Mouse (Mus musculus) myocyte (in vitro differentiated cells): ENCODE results near the gene Atp6v1g3. TPM values are rescaled to one million over a fixed set of nuclear protein-coding genes. Genes with fewer than 3 reads are reported as not detected.

ENCODE experiments used
- H3K27me3 ChIP-seq: one replicate; pipeline ENCODE4 v1.6.1; 2011; ENCODE audit not compliant: control insufficient read depth, insufficient read depth, insufficient read length
- H3K36me3 ChIP-seq: one replicate; pipeline ENCODE4 v1.6.1; 2011; ENCODE audit not compliant: control insufficient read depth, insufficient read depth
- H3K4me2 ChIP-seq: one replicate; pipeline ENCODE4 v1.6.1; 2011; ENCODE audit warnings: low read depth, control low read depth
- H3K4me3 ChIP-seq: one replicate; pipeline ENCODE4 v1.5.1; 2011; ENCODE audit warnings: mild to moderate bottlenecking, control low read depth, moderate library complexity
- H3K79me2 ChIP-seq: one replicate; pipeline ENCODE4 v1.6.1; 2011; ENCODE audit not compliant: control insufficient read depth, insufficient read depth
- H3ac ChIP-seq: one replicate; pipeline ENCODE4 v1.6.1; 2011; ENCODE audit not compliant: control insufficient read depth, insufficient read length
- CEBPB ChIP-seq: IDR thresholded peaks from 2 replicates; pipeline ENCODE4 v1.6.1; 2011; ENCODE audit warnings: mild to moderate bottlenecking, moderate library complexity; ENCODE audit not compliant: poor library complexity, insufficient read depth, severe bottlenecking
- E2F4 ChIP-seq: IDR thresholded peaks from one replicate; pipeline ENCODE4 v1.6.1; 2011; ENCODE audit warnings: mild to moderate bottlenecking, control low read depth, moderate library complexity; ENCODE audit not compliant: insufficient read depth
- MAX ChIP-seq: IDR thresholded peaks from one replicate; pipeline ENCODE4 v1.6.1; 2011; ENCODE audit warnings: low read depth, mild to moderate bottlenecking, control low read depth
- MYOD1 ChIP-seq, 3 experiments: IDR thresholded peaks; one replicate each; pipeline ENCODE4 v1.6.1; 2011; ENCODE audit warnings: control low read depth in 2 of 3, low read depth in 2 of 3, mild to moderate bottlenecking in 2 of 3, moderate library complexity in 1 of 3; ENCODE audit not compliant: insufficient read length in 2 of 3, control insufficient read depth in 1 of 3
- MYOG ChIP-seq, 3 experiments: IDR thresholded peaks; one replicate each; pipeline ENCODE4 v1.6.1; 2011; ENCODE audit warnings: control low read depth in 2 of 3, low read depth in 2 of 3, mild to moderate bottlenecking in 2 of 3; ENCODE audit not compliant: insufficient read length in 2 of 3, control insufficient read depth in 1 of 3, insufficient read depth in 1 of 3
- POLR2A ChIP-seq: IDR thresholded peaks from one replicate; pipeline ENCODE4 v1.6.1; 2011; ENCODE audit warnings: low read depth, mild to moderate bottlenecking, control low read depth, moderate library complexity; ENCODE audit not compliant: insufficient read length
- POLR2AphosphoS2 ChIP-seq: IDR thresholded peaks from one replicate; pipeline ENCODE4 v1.6.1; 2011; ENCODE audit warnings: low read depth, control low read depth; ENCODE audit not compliant: insufficient read length
- REST ChIP-seq: IDR thresholded peaks from one replicate; pipeline ENCODE4 v1.6.1; 2011; ENCODE audit warnings: mild to moderate bottlenecking, control low read depth, moderate library complexity; ENCODE audit not compliant: insufficient read depth, insufficient read length
- SRF ChIP-seq: IDR thresholded peaks from one replicate; pipeline ENCODE4 v1.6.1; 2011; ENCODE audit warnings: low read depth; ENCODE audit not compliant: control insufficient read depth, insufficient read length
- TCF12 ChIP-seq: IDR thresholded peaks from one replicate; pipeline ENCODE4 v1.6.1; 2011; ENCODE audit warnings: mild to moderate bottlenecking, control low read depth; ENCODE audit not compliant: poor library complexity, insufficient read depth, severe bottlenecking
- TCF3 ChIP-seq: IDR thresholded peaks from one replicate; pipeline ENCODE4 v1.6.1; 2011; ENCODE audit warnings: low read depth, control low read depth; ENCODE audit not compliant: insufficient read length
- USF1 ChIP-seq: IDR thresholded peaks from one replicate; pipeline ENCODE4 v1.6.1; 2011; ENCODE audit warnings: low read depth, mild to moderate bottlenecking, control low read depth, moderate library complexity
- polyA plus RNA-seq: library from polyadenylated mRNA; unstranded; fragments of >200 nt; fragmentation: generic; extraction: Trizol; gene quantifications from one replicate; pipeline ENCODE4 v1.2.1, GENCODE M21; 2012; ENCODE audit warnings: missing spikeins

The Atp6v1g3 gene
- polyA plus RNA-seq, 1 experiment, result 0.02 TPM

- TF ChIP-seq POLR2AphosphoS2 (no peak), TCF12 (no peak), SRF (no peak), MYOD1 (IDR thresholded peaks at IDR 0.05; ENCODE audit: control insufficient read depth in 1 of 3, insufficient read length in 2 of 3, low read depth in 2 of 3) (no peak), REST (no peak), MYOG (IDR thresholded peaks at IDR 0.05; ENCODE audit: control insufficient read depth in 1 of 3, insufficient read depth in 1 of 3, insufficient read length in 2 of 3, low read depth in 2 of 3) (no peak), USF1 (no peak), CEBPB (no peak), TCF3 (no peak), MAX (no peak), POLR2A (no peak), E2F4 (no peak)
- Histone ChIP-seq H3K79me2 (no peaks in the 10 kb centered on the region), H3K27me3 (no peaks in the 10 kb centered on the region), H3ac (no peak overlapping the region), H3K4me3 (no peak overlapping the region), H3K36me3 (no peaks in the 10 kb centered on the region), H3K4me2 (no peak overlapping the region)
These were observed 17.9 kb downstream of the Atp6v1g3 start for GRCm38 (mm10) chr1:138291463-138291862.

GRCm38 (mm10) chr1:138294487-138294886, 20.9 kb downstream of the Atp6v1g3 start:
- Histone ChIP-seq H3K27me3 (no peaks in the 10 kb centered on the region), H3ac (no peak overlapping the region), H3K4me2 (no peak overlapping the region), H3K4me3 (no peak overlapping the region), H3K79me2 (no peaks in the 10 kb centered on the region), H3K36me3 (no peaks in the 10 kb centered on the region)
- TF ChIP-seq MYOG (IDR thresholded peaks at IDR 0.05; ENCODE audit: control insufficient read depth in 1 of 3, insufficient read depth in 1 of 3, insufficient read length in 2 of 3, low read depth in 2 of 3) (no peak), REST (no peak), POLR2AphosphoS2 (no peak), E2F4 (no peak), TCF3 (no peak), MAX (no peak), TCF12 (no peak), USF1 (no peak), POLR2A (no peak), SRF (no peak), CEBPB (no peak), MYOD1 (IDR thresholded peaks at IDR 0.05; ENCODE audit: control insufficient read depth in 1 of 3, insufficient read length in 2 of 3, low read depth in 2 of 3) (no peak)

- H3K4me3 ChIP-seq, result no peak overlapping the region
- H3K27me3 ChIP-seq, result no peaks in the 10 kb centered on the region
These were observed 24.6 kb downstream of the Atp6v1g3 start for GRCm38 (mm10) chr1:138298156-138298555.

GRCm38 (mm10) chr1:138299576-138299975, 26.0 kb downstream of the Atp6v1g3 start:
- no peaks in the 10 kb centered on the region for H3K36me3 ChIP-seq
- TF ChIP-seq SRF, result no peak
- no peak for TF ChIP-seq POLR2AphosphoS2
- H3K4me3 ChIP-seq, result no peak overlapping the region
- H3K27me3 ChIP-seq, result no peaks in the 10 kb centered on the region
- no peaks in the 10 kb centered on the region for H3K79me2 ChIP-seq
- no peak overlapping the region for H3K4me2 ChIP-seq
- H3ac ChIP-seq, result no peak overlapping the region

More at GRCm38 (mm10) chr1:138298156-138298555, 24.6 kb downstream of the Atp6v1g3 start:
- H3K79me2 ChIP-seq, result no peaks in the 10 kb centered on the region
- H3ac ChIP-seq, result no peak overlapping the region
- no peak overlapping the region for H3K4me2 ChIP-seq
- no peaks in the 10 kb centered on the region for H3K36me3 ChIP-seq
- TF ChIP-seq MAX (no peak), CEBPB (no peak), MYOG (IDR thresholded peaks at IDR 0.05; ENCODE audit: control insufficient read depth in 1 of 3, insufficient read depth in 1 of 3, insufficient read length in 2 of 3, low read depth in 2 of 3) (no peak), E2F4 (no peak), USF1 (no peak), SRF (no peak), REST (no peak), MYOD1 (IDR thresholded peaks at IDR 0.05; ENCODE audit: control insufficient read depth in 1 of 3, insufficient read length in 2 of 3, low read depth in 2 of 3) (no peak), TCF3 (no peak), POLR2AphosphoS2 (no peak), POLR2A (no peak), TCF12 (no peak)

- TF ChIP-seq TCF12 (no peak), E2F4 (no peak), POLR2AphosphoS2 (no peak)
- H3K36me3 ChIP-seq, result no peaks in the 10 kb centered on the region
- no peak overlapping the region for H3ac ChIP-seq
- no peaks in the 10 kb centered on the region for H3K79me2 ChIP-seq
- H3K4me2 ChIP-seq, result no peak overlapping the region
- H3K27me3 ChIP-seq, result no peaks in the 10 kb centered on the region
- H3K4me3 ChIP-seq, result no peak overlapping the region
These were observed 28.4 kb downstream of the Atp6v1g3 start for GRCm38 (mm10) chr1:138301920-138302319.
